Mouse (Mus musculus): ENCODE data around the gene Tmem143. TPM values are rescaled to one million over a fixed set of nuclear protein-coding genes. Genes with fewer than 3 reads are reported as not detected.
"Not testable (repeated sequence)": the region's sequence is repeated elsewhere in the genome, so short reads cannot be mapped to it uniquely, and the experiment has no call there.

Gene Tmem143
- polyA plus RNA-seq, 1 experiment from 2014 or later = 4.5 TPM

GRCm38 (mm10) chr7:45869787-45870186 lies 27.0 kb upstream of the Tmem143 start:
- DNase-seq (ENCODE audit: low spot score) = peak; percentile 47
- peaks cover 70% of the 10 kb centered on the region for H3K4me1 ChIP-seq
- 2% methylated on average over 14 of the region's 14 CpGs for WGBS

GRCm38 (mm10) chr7:45870282-45871058 lies 26.3 kb upstream of the Tmem143 start:
- peak; percentile 43 for DNase-seq (ENCODE audit: low spot score)
- Histone ChIP-seq H3K27me3 (replicated peaks; ENCODE audit: low read depth, poor library complexity, severe bottlenecking) (peaks cover 65% of the 10 kb centered on the region), H3K36me3 (replicated peaks) (peaks cover 15% of the 10 kb centered on the region), H3K27ac (replicated peaks) (peak overlapping the region; percentile 59), H3K9me3 (no peaks in the 10 kb centered on the region), H3K4me1 (peaks cover 74% of the 10 kb centered on the region), H3K4me3 (peak overlapping the region; percentile 52)
- WGBS = 1% methylated on average over 30 of the region's 30 CpGs

More at GRCm38 (mm10) chr7:45869787-45870186, 27.0 kb upstream of the Tmem143 start:
- Histone ChIP-seq H3K36me3 (replicated peaks) (peaks cover 9% of the 10 kb centered on the region), H3K27ac (replicated peaks) (no peak overlapping the region), H3K27me3 (replicated peaks; ENCODE audit: low read depth, poor library complexity, severe bottlenecking) (peaks cover 72% of the 10 kb centered on the region), H3K4me3 (peak overlapping the region; percentile 52), H3K9me3 (no peaks in the 10 kb centered on the region)

GRCm38 (mm10) chr7:45872624-45873023 lies 24.1 kb upstream of the Tmem143 start, which contains the start of gene Kdelr1:
Kdelr1 (plus strand) TSS chr7:45872772.
- Histone ChIP-seq H3K4me3 (peak within 1 kb of the TSS; percentile 90), H3K9me3 (no peaks in the 10 kb centered on the region), H3K27me3 (replicated peaks; ENCODE audit: low read depth, poor library complexity, severe bottlenecking) (peaks cover 48% of the 10 kb centered on the region), H3K4me1 (peaks cover 56% of the 10 kb centered on the region), H3K36me3 (replicated peaks) (peaks cover 37% of the 10 kb centered on the region), H3K27ac (replicated peaks) (peak within 1 kb of the TSS; percentile 95)
- DNase-seq (ENCODE audit: low spot score) = peak; percentile 93
- under 1% methylated on average over 18 of the region's 18 CpGs for WGBS

DNA sequence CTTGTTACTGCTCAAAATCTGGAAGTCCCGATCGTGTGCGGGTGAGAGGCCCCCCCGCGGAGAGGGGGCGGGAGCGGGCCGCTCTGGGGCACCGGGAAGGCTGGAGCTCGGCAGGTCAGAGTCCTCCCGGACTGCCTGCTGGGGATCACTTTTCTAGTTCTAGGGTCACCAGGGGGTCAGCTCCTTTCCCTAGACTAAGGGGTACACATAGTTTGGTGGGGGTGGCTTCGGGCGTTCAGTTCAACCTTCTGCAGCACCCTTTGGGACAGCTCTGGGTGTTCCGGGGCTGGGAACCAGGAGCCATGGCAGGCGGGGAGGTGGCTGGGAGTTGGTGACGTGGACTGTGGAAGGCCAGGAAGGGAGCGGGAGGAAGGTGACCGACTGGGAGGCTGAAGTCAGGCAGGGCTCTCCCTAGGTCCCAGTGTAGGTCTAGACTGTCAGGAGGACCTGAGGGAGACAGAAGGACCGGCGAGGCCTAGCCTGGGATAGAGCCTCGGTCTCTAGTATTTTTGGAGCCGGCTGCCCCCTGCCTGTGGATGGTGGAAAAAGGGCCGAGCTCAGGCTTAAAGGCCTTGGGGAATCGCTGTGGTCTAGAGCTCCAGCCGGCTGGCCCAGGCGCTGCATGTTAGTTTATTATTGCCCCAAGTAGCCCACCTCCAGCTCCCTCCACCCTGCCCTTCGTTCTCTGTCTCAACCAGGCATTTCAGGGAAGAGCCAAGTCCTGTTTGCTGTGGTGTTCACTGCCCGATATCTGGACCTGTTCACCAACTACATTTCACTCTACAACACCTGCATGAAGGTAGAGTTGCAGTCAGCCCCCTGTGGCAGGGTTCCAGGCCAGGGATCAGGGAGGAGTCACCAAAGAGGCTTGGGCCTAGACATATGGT lies 23.4 kb upstream of the Tmem143 start:
- Histone ChIP-seq H3K4me3 (peak overlapping the region; percentile 90), H3K27ac (replicated peaks) (peak overlapping the region; percentile 95), H3K9me3 (no peaks in the 10 kb centered on the region), H3K36me3 (replicated peaks) (peaks cover 43% of the 10 kb centered on the region), H3K4me1 (peaks cover 50% of the 10 kb centered on the region), H3K27me3 (replicated peaks; ENCODE audit: low read depth, poor library complexity, severe bottlenecking) (peaks cover 41% of the 10 kb centered on the region)
- DNase-seq (ENCODE audit: low spot score) = peak; percentile 67
- 4% methylated on average over 28 of the region's 28 CpGs for WGBS

- Histone ChIP-seq H3K36me3 (replicated peaks) (peaks cover 79% of the 10 kb centered on the region), H3K4me1 (peaks cover 24% of the 10 kb centered on the region), H3K9me3 (peaks cover 3% of the 10 kb centered on the region; the same call in 1 of the 2 replicates), H3K27me3 (replicated peaks; ENCODE audit: low read depth, poor library complexity, severe bottlenecking) (peaks cover 5% of the 10 kb centered on the region), H3K4me3 (no peak overlapping the region), H3K27ac (replicated peaks) (no peak overlapping the region)
- DNase-seq (ENCODE audit: low spot score) = no peak
- 93% methylated on average over 7 of the region's 7 CpGs for WGBS
Observed at GRCm38 (mm10) chr7:45876895-45877294, 19.8 kb upstream of the Tmem143 start.

DNA sequence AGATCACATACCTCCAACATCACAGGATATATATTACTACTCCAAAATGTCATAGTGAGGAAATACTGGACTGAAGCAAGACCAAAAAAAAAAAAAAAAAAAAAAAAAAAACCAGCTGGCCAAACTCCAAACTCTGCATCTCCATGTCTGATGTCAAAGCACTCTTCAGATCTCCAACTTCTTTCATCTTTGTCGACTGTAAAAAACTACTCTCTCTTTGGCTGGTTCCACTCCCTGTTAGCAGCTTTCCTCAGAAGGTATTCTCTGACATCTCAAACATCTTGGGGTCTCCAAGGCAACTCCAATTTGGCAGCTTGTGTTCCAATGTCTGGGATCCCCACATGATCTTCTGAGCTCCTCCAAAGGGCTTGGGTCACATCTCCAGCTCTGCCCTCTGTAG lies 18.5 kb upstream of the Tmem143 start, which contains the start of gene Grin2d:
TSS of gene Grin2d (minus strand) at position 101 of the 400 bp plus-strand sequence.
- H3K9me3 ChIP-seq; DNase-seq (ENCODE audit: low spot score); H3K27ac ChIP-seq (replicated peaks); H3K4me3 ChIP-seq; H3K27me3 ChIP-seq (replicated peaks; ENCODE audit: low read depth, poor library complexity, severe bottlenecking): not testable (repeated sequence)
- Histone ChIP-seq H3K4me1 (peaks cover 19% of the 10 kb centered on the region), H3K36me3 (replicated peaks) (peaks cover 93% of the 10 kb centered on the region)
- 90% methylated on average over 1 of the region's 1 CpGs for WGBS

DNA sequence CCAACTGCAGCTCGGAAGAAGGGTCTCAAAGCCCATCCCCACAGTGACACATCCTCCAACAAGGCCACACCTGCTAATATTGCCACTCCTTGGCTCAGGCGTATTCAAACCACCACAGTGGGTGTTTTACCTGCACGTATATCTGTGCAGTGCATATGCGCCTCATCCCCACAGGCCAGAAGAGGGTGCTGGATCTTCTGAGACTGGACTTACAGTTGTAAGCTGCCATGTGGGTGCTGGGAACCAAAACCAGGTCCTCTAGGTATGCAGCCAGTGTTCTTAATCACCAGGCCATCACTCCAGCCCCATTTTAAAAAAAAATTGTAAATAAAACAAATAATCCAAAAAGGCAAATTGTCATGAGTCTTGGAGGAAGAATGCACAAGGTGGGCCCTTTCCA lies 16.2 kb upstream of the Tmem143 start:
- H3K9me3 ChIP-seq = peaks cover 3% of the 10 kb centered on the region; the same call in 1 of the 2 replicates
- H3K36me3 ChIP-seq (replicated peaks) = peaks cover 99% of the 10 kb centered on the region
- WGBS = 94% methylated on average over 4 of the region's 4 CpGs

DNA sequence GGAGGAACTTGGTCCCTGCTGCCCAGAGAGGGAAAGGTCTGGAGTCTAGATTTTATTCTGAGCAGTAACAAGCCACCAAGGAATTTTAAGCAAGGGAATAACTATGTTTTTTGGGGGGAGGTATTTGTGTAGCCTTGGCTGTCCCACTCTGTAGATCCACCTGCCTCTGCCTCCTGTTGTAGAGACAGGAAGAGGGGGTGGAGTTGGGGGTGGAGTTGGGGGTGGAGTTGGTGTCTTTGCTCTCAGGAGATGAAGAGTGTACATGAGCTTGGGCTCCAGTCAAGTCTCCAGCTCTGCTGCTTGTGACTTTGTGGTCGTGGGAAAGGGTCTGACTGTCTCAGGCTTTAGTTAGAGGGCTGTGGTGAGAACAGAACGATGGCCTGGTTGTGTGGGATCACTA lies 15.7 kb upstream of the Tmem143 start:
- WGBS = 86% methylated on average over 2 of the region's 2 CpGs
- H3K4me3 ChIP-seq = no peak overlapping the region
- H3K27me3 ChIP-seq (replicated peaks; ENCODE audit: low read depth, poor library complexity, severe bottlenecking) = no peaks in the 10 kb centered on the region
- no peak overlapping the region for H3K27ac ChIP-seq (replicated peaks)
- H3K4me1 ChIP-seq = no peaks in the 10 kb centered on the region
- peaks cover 99% of the 10 kb centered on the region for H3K36me3 ChIP-seq (replicated peaks)
- no peak for DNase-seq (ENCODE audit: low spot score)
- H3K9me3 ChIP-seq = peaks cover 3% of the 10 kb centered on the region; the same call in 1 of the 2 replicates

More for the DNA sequence above, 16.2 kb upstream of the Tmem143 start:
- Histone ChIP-seq H3K4me1 (no peaks in the 10 kb centered on the region), H3K4me3 (no peak overlapping the region), H3K27me3 (replicated peaks; ENCODE audit: low read depth, poor library complexity, severe bottlenecking) (no peaks in the 10 kb centered on the region), H3K27ac (replicated peaks) (no peak overlapping the region)
- no peak for DNase-seq (ENCODE audit: low spot score)

GRCm38 (mm10) chr7:45887246-45887645 lies 9.5 kb upstream of the Tmem143 start:
- no peak overlapping the region for H3K27ac ChIP-seq (replicated peaks)
- H3K9me3 ChIP-seq = no peaks in the 10 kb centered on the region
- 58% methylated on average over 3 of the region's 3 CpGs for WGBS
- H3K4me3 ChIP-seq = no peak overlapping the region
- H3K36me3 ChIP-seq (replicated peaks) = peaks cover 42% of the 10 kb centered on the region
- no peaks in the 10 kb centered on the region for H3K27me3 ChIP-seq (replicated peaks; ENCODE audit: low read depth, poor library complexity, severe bottlenecking)
- H3K4me1 ChIP-seq = peaks cover 13% of the 10 kb centered on the region; the same call in 1 of the 2 replicates
- DNase-seq (ENCODE audit: low spot score) = no peak

GRCm38 (mm10) chr7:45892651-45893050 lies 4.1 kb upstream of the Tmem143 start:
- WGBS = 81% methylated on average over 2 of the region's 2 CpGs
- peaks cover 9% of the 10 kb centered on the region for H3K27me3 ChIP-seq (replicated peaks; ENCODE audit: low read depth, poor library complexity, severe bottlenecking)
- no peaks in the 10 kb centered on the region for H3K36me3 ChIP-seq (replicated peaks)
- H3K9me3 ChIP-seq = no peaks in the 10 kb centered on the region
- no peak overlapping the region for H3K4me3 ChIP-seq
- DNase-seq (ENCODE audit: low spot score) = no peak
- no peak overlapping the region for H3K27ac ChIP-seq (replicated peaks)
- peaks cover 28% of the 10 kb centered on the region for H3K4me1 ChIP-seq

GRCm38 (mm10) chr7:45895931-45896516 lies 717 bp upstream of the Tmem143 start:
- Histone ChIP-seq H3K36me3 (replicated peaks) (no peaks in the 10 kb centered on the region), H3K4me3 (peak overlapping the region; percentile 67), H3K27me3 (replicated peaks; ENCODE audit: low read depth, poor library complexity, severe bottlenecking) (peaks cover 9% of the 10 kb centered on the region), H3K4me1 (peaks cover 32% of the 10 kb centered on the region), H3K27ac (replicated peaks) (peak overlapping the region; percentile 81), H3K9me3 (no peaks in the 10 kb centered on the region)
- no peak for DNase-seq (ENCODE audit: low spot score)
- WGBS = 74% methylated on average over 6 of the region's 6 CpGs

DNA sequence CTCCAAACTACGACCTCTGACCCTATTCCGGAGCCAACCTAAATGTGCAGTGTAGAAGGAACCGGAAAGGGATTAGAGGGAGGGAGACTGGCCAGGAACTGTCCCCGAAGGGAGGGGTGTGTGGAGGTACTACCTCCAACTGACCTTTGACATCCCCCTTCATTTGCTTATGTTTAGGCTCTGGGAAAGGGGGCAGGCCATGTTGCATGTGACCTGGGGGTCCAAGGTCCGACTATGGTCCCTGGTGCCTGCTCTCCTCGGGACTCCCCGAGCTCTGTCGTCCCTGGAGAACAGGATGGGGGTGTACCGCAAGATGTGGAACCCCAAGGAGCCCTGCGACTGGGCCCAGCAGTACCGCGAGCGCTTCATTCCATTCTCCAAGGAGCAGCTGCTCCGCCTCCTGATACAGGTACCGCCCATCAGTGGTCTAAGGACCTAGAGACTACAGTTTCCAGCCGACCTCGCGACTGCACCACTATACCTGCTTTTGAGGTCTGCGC lies 567 bp downstream of the Tmem143 start:
- Histone ChIP-seq H3K27me3 (replicated peaks; ENCODE audit: low read depth, poor library complexity, severe bottlenecking) (peaks cover 9% of the 10 kb centered on the region), H3K9me3 (no peaks in the 10 kb centered on the region), H3K27ac (replicated peaks) (peak overlapping the region; percentile 92), H3K4me1 (peaks cover 23% of the 10 kb centered on the region), H3K4me3 (peak overlapping the region; percentile 67), H3K36me3 (replicated peaks) (no peaks in the 10 kb centered on the region)
- peak; percentile 61 for DNase-seq (ENCODE audit: low spot score)
- WGBS = under 1% methylated on average over 19 of the region's 19 CpGs
